Mouse (Mus musculus) liver, embryonic 15.5 days (tissue): ENCODE results near the gene Il17d. TPM values are rescaled to one million over a fixed set of nuclear protein-coding genes. Genes with fewer than 3 reads are reported as not detected.
A peak's percentile ranks its signal among the peaks of the same experiment; 100 is the strongest.

Experiments used
- ATAC-seq: fragments of 200-750 bp; cut with Nextera tagmentation; 2 replicates; pipeline ENCODE4 v1.8.0; 2017; ENCODE audit warnings: moderate number of reproducible peaks, mild to moderate bottlenecking, moderate library complexity; ENCODE audit not compliant: insufficient read depth
- H3K27ac ChIP-seq: fragments of 300-500 bp; sonication (generic); replicated peaks from 2 replicates; pipeline ENCODE4 v1.5.1; 2015; ENCODE audit warnings: mild to moderate bottlenecking, inconsistent platforms
- H3K27me3 ChIP-seq: fragments of 300-500 bp; sonication (generic); 2 replicates; pipeline ENCODE4 v1.6.1; 2015; ENCODE audit warnings: mild to moderate bottlenecking, inconsistent platforms
- H3K36me3 ChIP-seq: fragments of 300-500 bp; sonication (generic); replicated peaks from 2 replicates; pipeline ENCODE4 v1.6.1; 2015; ENCODE audit warnings: moderate library complexity, mild to moderate bottlenecking, inconsistent platforms
- H3K4me1 ChIP-seq: fragments of 300-500 bp; sonication (generic); replicated peaks from 2 replicates; pipeline ENCODE4 v1.6.1; 2015; ENCODE audit warnings: inconsistent platforms
- H3K4me2 ChIP-seq: fragments of 300-500 bp; sonication (generic); 2 replicates; pipeline ENCODE4 v1.6.1; 2015; ENCODE audit warnings: moderate library complexity, mild to moderate bottlenecking, inconsistent platforms
- H3K4me3 ChIP-seq: fragments of 300-500 bp; sonication (generic); replicated peaks from 2 replicates; pipeline ENCODE4 v1.5.1; 2015; ENCODE audit warnings: mild to moderate bottlenecking, inconsistent platforms
- H3K9ac ChIP-seq: fragments of 300-500 bp; sonication (generic); 2 replicates; pipeline ENCODE4 v1.6.1; 2015; ENCODE audit warnings: moderate library complexity, mild to moderate bottlenecking, inconsistent platforms
- H3K9me3 ChIP-seq: fragments of 300-500 bp; sonication (generic); replicated peaks from 2 replicates; pipeline ENCODE4 v1.6.1; 2016; ENCODE audit warnings: inconsistent platforms
- WGBS: fragments of 180-500 bp; shearing (Covaris S2); methylation state at CpG from one replicate; pipeline ENCODE4 v1.1.7; 2015; ENCODE audit warnings: mixed read lengths; ENCODE audit not compliant: insufficient replicate concordance; 5-methylcytosine and 5-hydroxymethylcytosine counted together
- polyA plus RNA-seq: library from polyadenylated mRNA; unstranded; fragments of >200 nt; fragmentation: Nextera tagmentation; extraction: Ambion mirVana; gene quantifications from 2 replicates; pipeline ENCODE4 v1.2.1, GENCODE M21; 2015

Gene Il17d
- polyA plus RNA-seq, 1 experiment from 2014 or later: 0.26 TPM

DNA sequence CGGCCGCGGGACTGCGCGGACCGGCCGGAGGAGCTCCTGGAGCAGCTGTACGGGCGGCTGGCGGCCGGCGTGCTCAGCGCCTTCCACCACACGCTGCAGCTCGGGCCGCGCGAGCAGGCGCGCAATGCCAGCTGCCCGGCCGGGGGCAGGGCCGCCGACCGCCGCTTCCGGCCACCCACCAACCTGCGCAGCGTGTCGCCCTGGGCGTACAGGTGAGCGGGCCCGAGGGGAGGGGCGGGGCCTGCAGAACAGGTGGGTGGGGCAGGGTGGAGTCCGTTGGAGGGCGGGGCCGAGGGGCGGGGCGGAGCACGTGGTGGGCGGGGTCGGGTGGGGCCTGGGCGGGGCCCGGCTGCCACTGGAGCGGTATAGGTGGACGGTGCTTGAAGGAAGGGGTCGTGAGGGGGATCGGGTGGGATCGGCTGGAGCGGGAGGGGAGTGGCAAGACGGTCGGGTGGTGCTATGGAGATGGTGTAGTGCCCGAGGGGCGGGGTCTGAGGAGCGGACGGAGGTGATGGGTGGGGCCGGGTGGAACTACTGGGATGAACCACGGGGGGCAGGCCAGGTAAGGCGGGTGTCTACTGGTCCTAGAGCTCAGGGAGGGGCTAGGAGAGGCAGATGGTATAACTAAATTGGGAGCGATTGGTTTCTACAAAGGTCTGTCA lies 942 bp downstream of the Il17d start:
- Histone ChIP-seq H3K27ac (no peak overlapping the region), H3K9me3 (no peaks in the 10 kb centered on the region), H3K36me3 (no peaks in the 10 kb centered on the region), H3K4me3 (peak overlapping the region; percentile 62), H3K4me1 (peaks cover 18% of the 10 kb centered on the region), H3K9ac (no peak overlapping the region; the same call in 1 of the 2 replicates), H3K27me3 (peaks cover 66% of the 10 kb centered on the region), H3K4me2 (peak overlapping the region; percentile 84)
- under 1% methylated on average over 44 of the region's 60 CpGs for WGBS
- ATAC-seq: peak; percentile 67

GRCm38 (mm10) chr14:57526050-57526623 lies 1.6 kb downstream of the Il17d start:
- H3K4me1 ChIP-seq: peaks cover 18% of the 10 kb centered on the region
- H3K4me2 ChIP-seq: peak overlapping the region; percentile 84
- no peaks in the 10 kb centered on the region for H3K36me3 ChIP-seq
- no peak overlapping the region for H3K27ac ChIP-seq
- ATAC-seq: no peak
- 36% methylated on average over 10 of the region's 10 CpGs for WGBS
- H3K9me3 ChIP-seq: no peaks in the 10 kb centered on the region
- no peak overlapping the region for H3K9ac ChIP-seq
- peak overlapping the region; percentile 62 for H3K4me3 ChIP-seq
- H3K27me3 ChIP-seq: peaks cover 66% of the 10 kb centered on the region

GRCm38 (mm10) chr14:57527122-57527521 lies 2.5 kb downstream of the Il17d start:
- H3K27ac ChIP-seq: no peak overlapping the region
- peaks cover 66% of the 10 kb centered on the region for H3K27me3 ChIP-seq
- no peaks in the 10 kb centered on the region for H3K36me3 ChIP-seq
- ATAC-seq: no peak
- no peaks in the 10 kb centered on the region for H3K9me3 ChIP-seq
- no peak overlapping the region for H3K9ac ChIP-seq
- H3K4me3 ChIP-seq: no peak overlapping the region
- peaks cover 18% of the 10 kb centered on the region for H3K4me1 ChIP-seq
- H3K4me2 ChIP-seq: no peak overlapping the region
- WGBS: 29% methylated on average over 7 of the region's 7 CpGs

GRCm38 (mm10) chr14:57527598-57527997 lies 3.0 kb downstream of the Il17d start:
- no peak for ATAC-seq
- H3K4me1 ChIP-seq: peaks cover 18% of the 10 kb centered on the region
- WGBS: 46% methylated on average over 2 of the region's 2 CpGs
- H3K27me3 ChIP-seq: peaks cover 61% of the 10 kb centered on the region
- no peak overlapping the region for H3K27ac ChIP-seq
- no peak overlapping the region for H3K4me2 ChIP-seq
- H3K9me3 ChIP-seq: no peaks in the 10 kb centered on the region
- no peak overlapping the region for H3K4me3 ChIP-seq
- H3K9ac ChIP-seq: no peak overlapping the region
- no peaks in the 10 kb centered on the region for H3K36me3 ChIP-seq

- ATAC-seq: no peak
- Histone ChIP-seq H3K27ac (no peak overlapping the region), H3K27me3 (peaks cover 47% of the 10 kb centered on the region), H3K36me3 (no peaks in the 10 kb centered on the region), H3K4me1 (peaks cover 18% of the 10 kb centered on the region), H3K9me3 (no peaks in the 10 kb centered on the region), H3K4me3 (no peak overlapping the region), H3K4me2 (no peak overlapping the region), H3K9ac (no peak overlapping the region)
- 25% methylated on average over 10 of the region's 10 CpGs for WGBS
Observed at GRCm38 (mm10) chr14:57529086-57529785, 4.7 kb downstream of the Il17d start.

DNA sequence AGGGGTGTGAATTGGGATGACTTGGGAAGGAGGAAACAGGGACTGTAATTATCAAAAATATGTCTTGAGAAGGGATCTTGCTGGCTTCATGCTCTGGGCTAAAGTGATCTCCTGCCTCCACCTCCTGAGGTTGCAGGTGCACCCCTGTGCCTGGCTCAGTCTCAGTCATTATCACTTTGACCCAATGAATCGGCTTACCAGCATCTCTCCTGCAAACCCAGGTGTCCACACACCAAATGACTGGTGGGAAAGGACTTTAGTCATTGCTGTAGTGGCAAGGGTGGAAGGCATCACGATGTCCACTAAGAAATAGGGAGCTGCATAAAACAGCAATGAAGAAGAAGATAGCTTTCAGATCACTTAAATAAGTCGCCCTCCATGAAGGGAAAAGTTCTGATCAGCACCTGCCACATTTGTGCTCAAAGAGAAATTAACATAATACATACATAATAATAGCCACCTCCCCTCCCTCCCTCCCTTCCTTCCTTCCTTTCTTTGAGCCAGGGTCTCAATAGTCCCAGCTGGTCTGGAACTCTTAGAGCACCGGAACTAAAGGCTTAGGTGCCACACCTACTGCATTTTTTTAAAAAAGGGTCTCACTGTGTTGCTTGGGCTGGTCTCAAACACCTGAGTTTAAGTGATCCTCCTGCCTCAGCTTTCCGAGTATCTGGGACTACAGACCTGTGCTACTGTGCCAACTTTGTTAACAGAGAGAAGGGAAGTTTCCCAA lies 5.4 kb downstream of the Il17d start:
- Histone ChIP-seq H3K9me3 (no peaks in the 10 kb centered on the region), H3K4me2 (no peak overlapping the region), H3K27ac (no peak overlapping the region), H3K27me3 (peaks cover 47% of the 10 kb centered on the region), H3K4me1 (peaks cover 14% of the 10 kb centered on the region), H3K9ac (no peak overlapping the region), H3K36me3 (no peaks in the 10 kb centered on the region), H3K4me3 (no peak overlapping the region)
- WGBS: 48% methylated on average over 5 of the region's 5 CpGs
- ATAC-seq: no peak

DNA sequence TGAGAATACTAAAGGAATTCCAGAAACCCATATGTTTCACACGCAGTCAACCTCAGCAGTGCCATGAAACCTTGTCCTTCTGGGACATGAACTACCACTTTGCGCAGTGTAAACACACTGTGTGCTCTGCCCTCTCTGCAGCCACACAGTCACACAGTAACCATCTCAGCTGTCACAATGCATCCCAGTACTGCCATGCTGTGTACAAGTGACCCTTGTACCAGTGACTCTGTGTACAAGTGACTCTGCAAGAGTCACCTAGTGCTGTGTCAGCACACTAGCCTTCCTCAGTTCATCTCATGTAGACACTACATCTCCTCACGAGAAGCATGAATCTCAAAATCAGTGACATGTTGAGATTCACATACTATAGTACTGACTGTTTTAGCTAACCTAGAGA lies 8.0 kb downstream of the Il17d start:
- Histone ChIP-seq H3K36me3 (no peaks in the 10 kb centered on the region), H3K4me3 (no peak overlapping the region), H3K4me1 (0 out of 2 replicates have a peak, but pooled peaks cover 3% of the 10 kb centered on the region), H3K27ac (no peak overlapping the region), H3K4me2 (no peak overlapping the region), H3K9me3 (no peaks in the 10 kb centered on the region), H3K27me3 (peaks cover 21% of the 10 kb centered on the region), H3K9ac (no peak overlapping the region)
- ATAC-seq: no peak
- WGBS: 67% methylated on average over 3 of the region's 3 CpGs

DNA sequence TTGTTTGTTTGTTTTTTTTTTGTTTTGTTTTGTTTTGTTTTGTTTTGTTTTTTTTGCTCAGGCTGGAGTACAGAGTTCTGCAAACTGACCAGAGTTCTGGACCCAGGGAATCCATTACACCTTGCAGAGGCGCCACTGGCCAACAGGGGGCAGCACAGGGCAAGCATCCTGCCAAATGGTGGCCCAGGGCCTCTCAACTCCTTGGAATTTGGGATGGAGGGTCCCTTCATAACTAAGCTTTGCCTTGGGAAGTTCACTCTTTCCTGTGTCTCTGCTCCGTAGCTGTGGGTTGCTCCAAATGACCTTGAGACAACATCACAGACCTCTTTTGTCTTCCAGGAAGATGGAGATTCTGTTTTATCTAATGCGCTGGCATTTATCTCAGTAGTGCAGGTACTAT lies 8.6 kb downstream of the Il17d start:
- Histone ChIP-seq H3K4me2 (no peak overlapping the region), H3K4me1 (0 out of 2 replicates have a peak, but pooled peaks cover 3% of the 10 kb centered on the region), H3K9me3 (no peaks in the 10 kb centered on the region), H3K9ac (no peak overlapping the region), H3K4me3 (no peak overlapping the region), H3K27ac (no peak overlapping the region), H3K36me3 (no peaks in the 10 kb centered on the region), H3K27me3 (peaks cover 16% of the 10 kb centered on the region; the same call in 1 of the 2 replicates)
- 39% methylated on average over 3 of the region's 3 CpGs for WGBS
- no peak for ATAC-seq

DNA sequence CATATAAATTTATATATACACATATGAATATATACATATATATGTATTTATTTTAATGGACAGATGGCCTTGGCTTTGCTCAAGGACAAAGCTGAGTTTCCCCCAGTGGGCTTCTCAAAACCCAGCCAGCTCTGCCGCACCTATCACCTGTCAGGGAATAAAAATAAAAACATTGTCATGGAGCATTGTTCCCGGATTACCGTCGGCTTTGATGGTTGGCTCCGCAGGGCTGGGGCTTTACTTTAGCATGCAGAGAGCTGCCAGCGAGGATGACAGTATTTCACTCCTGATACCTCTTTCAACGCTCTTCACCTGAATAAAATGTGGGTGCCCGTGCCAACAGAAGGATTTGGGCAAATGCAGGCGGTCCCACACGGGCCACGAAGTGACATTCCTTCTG lies 9.3 kb downstream of the Il17d start:
- no peak overlapping the region for H3K4me2 ChIP-seq
- H3K9ac ChIP-seq: no peak overlapping the region
- H3K27me3 ChIP-seq: peaks cover 10% of the 10 kb centered on the region; the same call in 1 of the 2 replicates
- no peak overlapping the region for H3K4me3 ChIP-seq
- no peaks in the 10 kb centered on the region for H3K9me3 ChIP-seq
- 49% methylated on average over 11 of the region's 11 CpGs for WGBS
- ATAC-seq: no peak
- no peak overlapping the region for H3K27ac ChIP-seq
- H3K4me1 ChIP-seq: 0 out of 2 replicates have a peak, but pooled peaks cover 3% of the 10 kb centered on the region
- H3K36me3 ChIP-seq: no peaks in the 10 kb centered on the region

GRCm38 (mm10) chr14:57534346-57534745 lies 9.8 kb downstream of the Il17d start:
- H3K36me3 ChIP-seq: no peaks in the 10 kb centered on the region
- ATAC-seq: no peak
- no peak overlapping the region for H3K9ac ChIP-seq
- 0 out of 2 replicates have a peak, but pooled peaks cover 3% of the 10 kb centered on the region for H3K4me1 ChIP-seq
- no peak overlapping the region for H3K4me3 ChIP-seq
- no peak overlapping the region for H3K27ac ChIP-seq
- no peaks in the 10 kb centered on the region for H3K9me3 ChIP-seq
- H3K27me3 ChIP-seq: peaks cover 10% of the 10 kb centered on the region; the same call in 1 of the 2 replicates
- H3K4me2 ChIP-seq: no peak overlapping the region
- 35% methylated on average over 5 of the region's 5 CpGs for WGBS

DNA sequence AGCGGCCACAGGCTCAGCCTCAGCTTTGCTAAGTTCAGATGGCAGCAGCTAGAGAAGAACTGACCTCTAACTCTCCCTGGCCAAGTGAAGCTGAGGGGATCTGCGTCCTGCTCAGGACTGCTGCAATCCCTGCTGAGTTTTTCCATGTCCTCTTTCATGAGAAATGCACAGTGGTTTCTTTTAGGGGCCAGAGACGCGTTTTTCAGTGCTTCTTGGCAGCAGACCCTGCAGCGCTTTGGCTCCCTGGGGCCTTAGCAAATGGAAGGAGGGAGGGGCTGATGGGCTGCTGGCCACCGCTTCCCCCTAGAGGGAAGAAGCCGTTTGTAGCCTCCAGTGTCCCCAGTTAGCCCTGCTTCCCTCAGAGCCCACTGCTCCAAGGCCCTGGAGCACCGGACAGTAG lies 10.4 kb downstream of the Il17d start:
- 40% methylated on average over 8 of the region's 8 CpGs for WGBS
- H3K9ac ChIP-seq: no peak overlapping the region
- ATAC-seq: no peak

More for the DNA sequence above, 10.4 kb downstream of the Il17d start:
- Histone ChIP-seq H3K27me3 (peaks cover 10% of the 10 kb centered on the region; the same call in 1 of the 2 replicates), H3K4me2 (no peak overlapping the region), H3K36me3 (no peaks in the 10 kb centered on the region), H3K4me3 (no peak overlapping the region), H3K4me1 (no peaks in the 10 kb centered on the region), H3K9me3 (no peaks in the 10 kb centered on the region), H3K27ac (no peak overlapping the region)
